Mouse (Mus musculus): ENCODE measurements around the gene Dact3.

- no peak for TF ChIP-seq CTCF (IDR thresholded peaks at IDR 0.05; ENCODE audit: low read depth)
- no peak for TF ChIP-seq EP300 (IDR thresholded peaks at IDR 0.05; ENCODE audit: low read depth)
Measured at GRCm38 (mm10) chr7:16906281-16906680, 31.2 kb downstream of the Dact3 start, which contains the start of gene Ptgir.

Measured in liver, embryonic 14.5 days (tissue).